Mouse (Mus musculus) CH12.LX (cell line): ENCODE data around the gene Gse1. TPM values are rescaled to one million over a fixed set of nuclear protein-coding genes. Genes with fewer than 3 reads are reported as not detected.
"Not testable (repeated sequence)": the region's sequence is repeated elsewhere in the genome, so short reads cannot be mapped to it uniquely, and the experiment has no call there.

Experiments used
- DNase-seq: peaks from one replicate; pipeline ENCODE4 v3.0.0-alpha.2; 2013; ENCODE audit errors: extremely low read depth
- H3K27ac ChIP-seq: 2 replicates; pipeline ENCODE4 v1.5.1; 2012; ENCODE audit warnings: low read depth, mild to moderate bottlenecking, control low read depth, moderate library complexity; ENCODE audit not compliant: insufficient read depth
- H3K27me3 ChIP-seq: replicated peaks from 2 replicates; pipeline ENCODE3; 2012; ENCODE audit warnings: inconsistent platforms
- H3K36me3 ChIP-seq, 2 experiments: replicated peaks in 1 of 2; 2 replicates each; pipeline versions ENCODE3 to v1.6.1; 2012; ENCODE audit warnings: inconsistent platforms in 1 of 2, low read length in 1 of 2, mild to moderate bottlenecking in 1 of 2, mixed read lengths in 1 of 2, moderate library complexity in 1 of 2; ENCODE audit not compliant: control insufficient read depth in 1 of 2, insufficient read depth in 1 of 2
- H3K4me1 ChIP-seq, 2 experiments: 2 replicates each; pipeline ENCODE4 v1.6.1; 2012; ENCODE audit warnings: inconsistent platforms in 1 of 2, moderate library complexity in 1 of 2; ENCODE audit not compliant: insufficient read depth in 2 of 2, control insufficient read depth in 1 of 2
- H3K4me2 ChIP-seq: 2 replicates; pipeline ENCODE4 v1.6.1; 2012; ENCODE audit warnings: low read depth, mild to moderate bottlenecking, control low read depth; ENCODE audit not compliant: poor library complexity, insufficient read depth, severe bottlenecking
- H3K4me3 ChIP-seq, 3 experiments: fragments of 150-350 bp in 1 of 3; sonication (generic) in 1 of 3; replicated peaks in 1 of 3; 2 replicates each; pipeline versions ENCODE3 to v1.5.1; 2011 to 2012; ENCODE audit warnings: low read depth in 2 of 3, low read length in 2 of 3, mild to moderate bottlenecking in 2 of 3, moderate library complexity in 2 of 3, control low read depth in 1 of 3, improper control_type of control experiment in 1 of 3, inconsistent platforms in 1 of 3, mixed read lengths in 1 of 3; ENCODE audit not compliant: poor library complexity in 1 of 3
- H3K79me2 ChIP-seq: replicated peaks from 2 replicates; pipeline ENCODE4 v1.6.1; 2012; ENCODE audit warnings: mild to moderate bottlenecking, moderate library complexity; ENCODE audit not compliant: control insufficient read depth, poor library complexity, insufficient read depth, severe bottlenecking; ENCODE audit errors: extremely low read depth
- H3K9ac ChIP-seq: 2 replicates; pipeline ENCODE4 v1.6.1; 2012; ENCODE audit warnings: low read depth, mild to moderate bottlenecking, control low read depth, moderate library complexity; ENCODE audit not compliant: insufficient read depth
- H3K9me3 ChIP-seq: replicated peaks from 2 replicates; pipeline ENCODE3; 2012; ENCODE audit warnings: low read length, inconsistent platforms, mixed read lengths
- E2F4 ChIP-seq: IDR thresholded peaks from 2 replicates; pipeline ENCODE4 v1.6.1; 2011; ENCODE audit warnings: low read depth, low read length, improper control_type of control experiment; ENCODE audit not compliant: insufficient replicate concordance
- ELF1 ChIP-seq: IDR thresholded peaks from 2 replicates; pipeline ENCODE4 v1.6.1; 2014; ENCODE audit warnings: low read depth, mild to moderate bottlenecking, inconsistent platforms, low read length, improper control_type of control experiment
- ETS1 ChIP-seq: conservative IDR thresholded peaks from 2 replicates; pipeline ENCODE4 v1.6.1; 2012; ENCODE audit warnings: low read depth, mild to moderate bottlenecking, inconsistent platforms, low read length, improper control_type of control experiment, moderate library complexity
- GABPA ChIP-seq: IDR thresholded peaks from 2 replicates; pipeline ENCODE4 v1.6.1; 2012; ENCODE audit warnings: low read depth, low read length, improper control_type of control experiment, inconsistent platforms; ENCODE audit not compliant: insufficient replicate concordance
- IRF4 ChIP-seq: IDR thresholded peaks from 2 replicates; pipeline ENCODE4 v1.6.1; 2014; ENCODE audit warnings: low read depth, mild to moderate bottlenecking, inconsistent platforms, low read length, improper control_type of control experiment
- JUN ChIP-seq: IDR thresholded peaks from 2 replicates; pipeline ENCODE4 v1.6.1; 2011; ENCODE audit warnings: low read depth, mild to moderate bottlenecking, low read length, improper control_type of control experiment, moderate library complexity; ENCODE audit not compliant: insufficient read depth
- KAT2A ChIP-seq: IDR thresholded peaks from 2 replicates; pipeline ENCODE4 v1.6.1; 2012; ENCODE audit warnings: low read length, improper control_type of control experiment, inconsistent platforms; ENCODE audit not compliant: insufficient replicate concordance
- MYC ChIP-seq: IDR thresholded peaks from 2 replicates; pipeline ENCODE4 v1.6.1; 2011; ENCODE audit warnings: low read depth, mild to moderate bottlenecking, improper control_type of control experiment, low read length
- PAX5 ChIP-seq: IDR thresholded peaks from 2 replicates; pipeline ENCODE4 v1.6.1; 2012; ENCODE audit warnings: low read length, inconsistent platforms, mixed read lengths
- POLR2AphosphoS2 ChIP-seq: IDR thresholded peaks from 2 replicates; pipeline ENCODE4 v1.6.1; 2011; ENCODE audit warnings: low read depth, low read length, improper control_type of control experiment
- RAD21 ChIP-seq: IDR thresholded peaks from 2 replicates; pipeline ENCODE4 v1.6.1; 2011; ENCODE audit warnings: low read depth, mild to moderate bottlenecking, low read length, improper control_type of control experiment, moderate library complexity
- SIN3A ChIP-seq: IDR thresholded peaks from 2 replicates; pipeline ENCODE4 v1.6.1; 2012; ENCODE audit warnings: low read length, improper control_type of control experiment, inconsistent platforms
- TBP ChIP-seq: conservative IDR thresholded peaks from 2 replicates; pipeline ENCODE4 v1.6.1; 2011; ENCODE audit warnings: low read depth, low read length, improper control_type of control experiment
- UBTF ChIP-seq: IDR thresholded peaks from 2 replicates; pipeline ENCODE4 v1.6.1; 2012; ENCODE audit warnings: low read depth, mild to moderate bottlenecking, inconsistent platforms, low read length, improper control_type of control experiment, moderate library complexity
- USF1 ChIP-seq: IDR thresholded peaks from 2 replicates; pipeline ENCODE4 v1.6.1; 2014; ENCODE audit warnings: low read depth, mild to moderate bottlenecking, inconsistent platforms, low read length, improper control_type of control experiment
- USF2 ChIP-seq: conservative IDR thresholded peaks from 2 replicates; pipeline ENCODE4 v1.6.1; 2011; ENCODE audit warnings: low read depth, low read length, improper control_type of control experiment
- ZKSCAN1 ChIP-seq: IDR thresholded peaks from 2 replicates; pipeline ENCODE4 v1.6.1; 2012; ENCODE audit warnings: low read depth, inconsistent platforms, low read length, improper control_type of control experiment, borderline replicate concordance
- dilution Hi-C: fragments of 300-500 bp; cut with MboI; formaldehyde crosslinking; loops from 2 replicates; pipeline ENCODE4 v1.14.3; 2020; ENCODE audit warnings: low sequenced_read_pairs; ENCODE audit not compliant: extremely low pct_unique_long_range_greater_than_20kb, extremely low pct_ligation_motif_present
- in situ Hi-C: fragments of 300-500 bp; cut with MboI; formaldehyde crosslinking; loops from 3 replicates; pipeline ENCODE4 v1.14.3; 2019; ENCODE audit warnings: low sequenced_read_pairs, low pct_ligation_motif_present, low pct_unique_long_range_greater_than_20kb, mixed read lengths
- polyA plus RNA-seq: library from polyadenylated mRNA; unstranded; fragments of >175 nt; gene quantifications from 2 replicates; pipeline ENCODE4 v1.2.1, GENCODE M21; 2012; ENCODE audit warnings: low read depth; ENCODE audit not compliant: insufficient read length
- total RNA-seq, 2 experiments: library from RNA; depleted of rRNA; stranded (reverse); fragments of 300-350 nt in 1 of 2; fragments of >200 nt in 1 of 2; gene quantifications; 2 replicates each; pipeline ENCODE4 v1.2.3; 2012 to 2014

Gene Gse1
- total and polyA plus RNA-seq, 3 experiments, result 1.3 to 9.8 (median 8.5) TPM

DNA sequence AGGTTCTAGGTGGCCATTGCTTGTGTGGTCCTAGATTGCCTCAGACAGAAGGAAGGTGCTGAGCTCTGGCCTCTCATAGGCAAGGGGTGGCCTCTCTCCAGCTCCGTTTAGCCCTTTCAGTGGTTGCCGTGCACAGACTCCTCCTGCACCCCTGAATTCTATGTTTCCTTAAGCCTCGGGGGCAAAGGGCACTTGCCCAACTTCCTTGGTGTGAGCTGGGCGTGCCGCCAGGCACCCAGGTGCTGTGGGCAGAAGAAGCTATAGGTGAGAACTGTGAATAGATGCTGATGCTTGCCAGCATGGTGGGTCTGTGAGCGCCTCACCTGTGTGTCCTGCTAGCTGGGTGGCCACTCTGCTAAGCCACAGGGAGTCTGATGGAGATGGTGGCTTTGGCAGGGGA lies 138.6 kb downstream of the Gse1 start:
- Histone ChIP-seq H3K4me1 (peaks cover 14 to 44% of the 10 kb centered on the region in 2 experiments), H3K4me2 (no peak overlapping the region), H3K9me3 (no peaks in the 10 kb centered on the region), H3K4me3 (no peak overlapping the region), H3K79me2 (no peaks in the 10 kb centered on the region), H3K27ac (no peak overlapping the region), H3K36me3 (no peaks in the 10 kb centered on the region), H3K27me3 (peaks cover 9% of the 10 kb centered on the region), H3K9ac (no peak overlapping the region)
- DNase-seq, result no peak
- in situ Hi-C loops, result no loop called here
- dilution Hi-C loops, result no loop called here
- TF ChIP-seq E2F4 (no peak), PAX5 (no peak), USF1 (no peak), MYC (no peak), UBTF (no peak), POLR2AphosphoS2 (no peak), KAT2A (no peak), TBP (no peak), JUN (no peak), IRF4 (no peak), ZKSCAN1 (no peak), RAD21 (no peak), GABPA (no peak), ELF1 (no peak), USF2 (no peak), ETS1 (no peak), SIN3A (no peak)

DNA sequence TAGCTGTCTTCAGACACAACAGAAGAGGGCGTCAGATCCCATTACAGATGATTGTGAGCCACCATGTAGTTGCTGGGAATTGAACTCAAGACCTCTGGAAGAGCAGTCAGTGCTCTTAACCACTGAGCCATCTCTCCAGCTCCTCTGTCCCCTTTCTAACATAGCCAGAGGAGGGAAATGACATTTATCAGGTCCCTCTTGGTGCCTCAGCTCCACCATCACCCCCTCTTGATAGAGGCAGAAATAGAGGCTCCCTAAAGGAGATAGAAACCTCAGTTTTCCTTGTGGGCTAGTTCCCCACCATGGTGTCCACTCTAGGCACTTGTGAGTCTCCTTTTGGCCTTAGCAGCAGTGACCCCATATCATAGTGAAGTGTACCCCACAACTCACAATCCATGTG lies 139.9 kb downstream of the Gse1 start:
- H3K27ac ChIP-seq, dilution Hi-C loops, H3K4me3 ChIP-seq, H3K9me3 ChIP-seq, DNase-seq, H3K27me3 ChIP-seq, H3K9ac ChIP-seq, in situ Hi-C loops, H3K79me2 ChIP-seq, H3K4me2 ChIP-seq, H3K36me3 ChIP-seq: not testable (repeated sequence)
- peaks cover 14 to 44% of the 10 kb centered on the region in 2 experiments for H3K4me1 ChIP-seq
